Mouse (Mus musculus): ENCODE data around the gene Rab25. TPM values are rescaled to one million over a fixed set of nuclear protein-coding genes. Genes with fewer than 3 reads are reported as not detected.

Rab25 gene
- total RNA-seq, 1 experiment from 2014 or later = not detected

DNA sequence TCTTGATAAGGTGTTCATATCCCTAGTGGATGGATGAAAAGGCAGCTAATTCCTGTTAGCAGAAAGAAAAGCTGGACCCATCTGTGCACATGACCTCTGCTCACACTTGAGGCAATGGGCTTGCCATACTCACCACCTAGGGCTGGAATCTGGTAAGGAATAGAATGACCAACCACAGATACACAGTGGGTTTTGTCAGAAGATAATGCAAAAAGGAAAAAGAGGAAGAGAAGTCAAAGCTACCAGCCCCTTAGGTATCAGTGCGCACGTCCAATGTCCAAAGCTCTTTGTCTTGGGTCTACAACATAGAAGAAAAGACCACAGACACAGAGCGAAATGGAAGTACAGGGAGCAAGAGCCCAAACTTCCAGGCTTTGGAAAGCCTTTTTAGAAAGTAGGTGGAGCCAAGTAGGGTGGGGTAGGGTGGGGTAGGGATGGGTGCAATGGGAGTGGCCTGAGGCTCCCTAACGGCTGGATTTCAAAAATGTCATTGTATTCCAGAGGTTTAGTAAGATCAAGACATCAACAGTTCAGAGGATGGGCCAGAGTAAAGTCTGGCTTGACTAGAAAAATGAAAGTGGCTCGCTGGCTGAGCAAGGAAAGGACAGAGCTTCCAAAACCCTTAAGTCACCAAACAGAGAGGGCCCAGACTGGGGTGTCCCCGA lies 46.6 kb downstream of the Rab25 start:
- no peak for ATAC-seq (replicated peaks in 1 of 2; ENCODE audit: insufficient read depth in 1 of 2, low FRiP score in 2 of 2, low TSS enrichment in 1 of 2, low read depth in 1 of 2, poor library complexity in 2 of 2, severe bottlenecking in 2 of 2)

DNA sequence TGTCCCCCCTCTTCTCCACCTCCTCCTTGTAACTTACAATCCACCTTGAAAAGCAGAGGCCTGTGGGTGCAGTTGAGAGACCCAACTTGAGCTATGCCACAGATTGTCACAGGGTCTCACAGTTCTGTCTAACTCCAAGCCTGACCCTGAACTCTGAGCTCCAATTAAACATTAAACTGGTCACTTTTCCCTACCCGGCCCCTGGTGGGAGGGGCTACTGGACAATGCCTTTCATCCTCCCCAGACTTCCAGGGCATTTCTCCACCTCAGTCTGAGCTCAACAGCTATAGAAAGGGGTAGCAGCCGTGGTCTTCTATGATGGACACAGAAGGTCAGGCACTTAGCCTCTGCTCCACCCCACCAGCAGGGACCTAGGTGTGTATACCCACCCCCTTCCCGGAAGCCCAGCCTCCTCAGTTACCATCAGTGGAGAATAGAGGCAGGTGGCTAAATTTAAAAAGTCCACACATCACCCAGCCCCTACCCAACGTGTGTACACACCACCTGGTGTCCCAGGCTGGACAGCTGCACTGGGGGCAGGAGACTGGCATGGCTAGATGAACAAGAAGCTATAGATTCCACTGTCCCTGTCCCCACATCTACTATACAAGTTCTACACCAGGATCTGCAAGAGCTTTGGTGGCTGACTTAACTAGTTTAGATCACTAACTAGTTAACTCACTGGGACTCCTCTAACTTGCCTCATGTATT lies 47.3 kb downstream of the Rab25 start:
- no peak for ATAC-seq (replicated peaks in 1 of 2; ENCODE audit: insufficient read depth in 1 of 2, low FRiP score in 2 of 2, low TSS enrichment in 1 of 2, low read depth in 1 of 2, poor library complexity in 2 of 2, severe bottlenecking in 2 of 2)

DNA sequence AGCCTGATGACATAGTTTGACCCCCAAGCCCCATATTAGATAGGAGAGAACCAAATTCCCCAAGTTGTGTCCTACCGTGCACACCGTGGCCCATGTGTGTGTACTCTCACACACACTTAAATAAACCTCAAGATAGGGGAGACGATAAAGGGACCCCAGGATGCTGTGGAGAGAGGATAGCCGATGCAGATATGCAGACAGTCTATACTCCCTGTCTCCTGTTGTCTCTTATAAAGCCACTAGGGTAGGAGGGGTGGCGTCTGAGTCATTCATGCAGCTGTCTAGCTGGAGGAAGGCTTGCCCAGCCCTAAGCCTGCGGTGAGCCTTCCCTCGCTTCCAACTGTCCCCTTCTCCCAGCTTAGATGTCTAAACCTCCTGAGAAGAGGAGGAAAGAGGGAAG lies 48.0 kb downstream of the Rab25 start:
- ATAC-seq (replicated peaks in 1 of 2; ENCODE audit: insufficient read depth in 1 of 2, low FRiP score in 2 of 2, low TSS enrichment in 1 of 2, low read depth in 1 of 2, poor library complexity in 2 of 2, severe bottlenecking in 2 of 2) = no peak

- ATAC-seq (replicated peaks in 1 of 2; ENCODE audit: insufficient read depth in 1 of 2, low FRiP score in 2 of 2, low TSS enrichment in 1 of 2, low read depth in 1 of 2, poor library complexity in 2 of 2, severe bottlenecking in 2 of 2) = no peak
Observed at GRCm38 (mm10) chr3:88499580-88499979, 48.5 kb downstream of the Rab25 start.

DNA sequence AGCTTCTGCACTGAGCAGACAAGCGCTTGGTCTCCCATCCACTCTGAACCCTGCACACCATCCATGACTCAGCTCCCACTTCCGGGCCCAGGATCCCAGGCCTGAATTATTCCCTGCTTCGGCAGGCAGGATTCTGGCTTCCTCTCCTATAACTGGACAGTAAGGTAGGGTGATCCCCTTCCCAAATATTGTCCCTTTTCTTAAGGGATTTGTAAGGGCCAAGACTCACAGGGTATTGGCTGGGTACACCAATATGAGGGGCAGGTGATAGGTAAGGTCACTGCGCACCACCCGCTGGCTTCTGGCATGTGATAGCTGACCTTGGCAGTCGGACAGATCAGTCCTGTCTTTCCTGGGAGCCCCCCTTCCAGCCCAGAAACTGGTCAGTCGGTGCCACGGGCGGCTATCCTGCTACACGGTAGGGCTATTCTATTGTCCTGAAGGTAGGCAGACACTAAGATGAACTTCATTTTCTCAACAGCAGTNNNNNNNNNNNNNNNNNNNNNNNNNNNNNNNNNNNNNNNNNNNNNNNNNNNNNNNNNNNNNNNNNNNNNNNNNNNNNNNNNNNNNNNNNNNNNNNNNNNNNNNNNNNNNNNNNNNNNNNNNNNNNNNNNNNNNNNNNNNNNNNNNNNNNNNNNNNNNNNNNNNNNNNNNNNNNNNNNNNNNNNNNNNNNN lies 52.2 kb downstream of the Rab25 start:
- ATAC-seq (replicated peaks in 1 of 2; ENCODE audit: insufficient read depth in 1 of 2, low FRiP score in 2 of 2, low TSS enrichment in 1 of 2, low read depth in 1 of 2, poor library complexity in 2 of 2, severe bottlenecking in 2 of 2) = no peak

DNA sequence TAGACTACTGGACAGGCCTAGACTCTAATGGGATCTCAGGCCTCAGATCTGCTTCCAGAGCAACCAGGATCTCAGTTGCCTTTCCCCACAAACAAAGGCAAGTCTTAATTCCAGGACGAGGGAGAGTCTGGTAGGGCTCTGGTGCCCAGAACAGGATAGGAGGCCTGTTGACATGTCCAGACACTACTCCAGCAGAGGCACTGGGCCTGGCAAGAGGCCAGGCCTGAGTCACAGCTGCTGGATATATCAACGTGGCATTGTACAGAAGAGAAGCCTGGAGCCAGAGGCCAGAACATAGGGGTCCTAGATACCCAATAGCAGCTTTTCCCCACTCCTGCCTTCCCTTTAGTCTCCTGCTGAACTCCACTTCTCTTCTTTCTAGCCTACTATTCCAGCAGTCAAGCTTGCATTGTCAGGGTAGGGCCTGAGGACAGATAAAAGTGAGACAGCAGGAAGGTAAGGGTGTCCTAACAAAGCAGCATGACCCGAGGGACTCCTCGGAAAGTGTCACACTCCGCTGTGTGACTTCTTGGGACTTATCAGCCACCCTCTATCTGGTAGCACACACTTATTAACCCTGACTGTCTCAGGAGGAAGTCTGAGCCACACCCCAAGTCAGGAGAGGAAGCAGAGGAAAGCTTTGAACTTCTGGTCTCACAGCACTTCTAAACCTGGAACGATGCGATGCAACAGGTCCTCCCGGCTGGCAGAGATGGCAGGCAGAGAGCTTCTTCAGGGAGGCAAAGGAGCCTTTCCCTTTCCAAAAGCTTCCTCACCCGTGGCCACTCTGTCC lies 53.1 kb downstream of the Rab25 start:
- no peak for ATAC-seq (replicated peaks in 1 of 2; ENCODE audit: insufficient read depth in 1 of 2, low FRiP score in 2 of 2, low TSS enrichment in 1 of 2, low read depth in 1 of 2, poor library complexity in 2 of 2, severe bottlenecking in 2 of 2)

- ATAC-seq (replicated peaks in 1 of 2; ENCODE audit: insufficient read depth in 1 of 2, low FRiP score in 2 of 2, low TSS enrichment in 1 of 2, low read depth in 1 of 2, poor library complexity in 2 of 2, severe bottlenecking in 2 of 2) = no peak
Observed at GRCm38 (mm10) chr3:88493706-88494582, 54.2 kb downstream of the Rab25 start.

Other genes with a start within 250 kb of the Rab25 start
- gene Glmp, start 223.3 kb downstream of the Rab25 start, total RNA-seq (2017) = 10.3 and 28.6 TPM in 2 replicates
- 0.94 and 1.2 TPM in 2 replicates for gene Tmem79, start 212.2 kb downstream of the Rab25 start, total RNA-seq (2017)
- gene Smg5, start 212.0 kb downstream of the Rab25 start, total RNA-seq (2017) = 53.1 and 53.7 TPM in 2 replicates
- gene Paqr6, start 183.7 kb downstream of the Rab25 start, total RNA-seq (2017) = not detected in 2 replicates
- gene Bglap3, start 175.6 kb downstream of the Rab25 start, total RNA-seq (2017) = not detected in 2 replicates
- not detected in 2 replicates for gene Bglap2, start 169.6 kb downstream of the Rab25 start, total RNA-seq (2017)
- not detected in 2 replicates for gene Bglap, start 163.8 kb downstream of the Rab25 start, total RNA-seq (2017)
- 60.8 and 97.2 TPM in 2 replicates for gene Pmf1, start 138.0 kb downstream of the Rab25 start, total RNA-seq (2017)
- gene Slc25a44, start 123.2 kb downstream of the Rab25 start, total RNA-seq (2017) = 11.5 and 15.6 TPM in 2 replicates
- 4.3 and 18.6 TPM in 2 replicates for gene Sema4a, start 87.1 kb downstream of the Rab25 start, total RNA-seq (2017)
- gene Lmna, start 38.3 kb downstream of the Rab25 start, total RNA-seq (2017) = 7.1 and 21.5 TPM in 2 replicates
- gene Mex3a, start 15.9 kb downstream of the Rab25 start, total RNA-seq (2017) = 17.8 and 18.9 TPM in 2 replicates
- 51.2 and 54.4 TPM in 2 replicates for gene Lamtor2, start 4.8 kb upstream of the Rab25 start, total RNA-seq (2017)
- 30.4 and 49.8 TPM in 2 replicates for gene Ubqln4, start 5.5 kb upstream of the Rab25 start, total RNA-seq (2017)
- gene Ssr2, start 27.6 kb upstream of the Rab25 start, total RNA-seq (2017) = 106 and 110 TPM in 2 replicates
- gene Arhgef2, start 57.7 kb upstream of the Rab25 start, total RNA-seq (2017) = 118 and 149 TPM in 2 replicates
- gene Rxfp4, start 104.8 kb upstream of the Rab25 start, total RNA-seq (2017) = not detected in 2 replicates
- gene Khdc4, start 137.5 kb upstream of the Rab25 start, total RNA-seq (2017) = 60.0 and 90.2 TPM in 2 replicates
- 30.8 and 37.7 TPM in 2 replicates for gene Rit1, start 168.5 kb upstream of the Rab25 start, total RNA-seq (2017)
- gene Syt11, start 226.9 kb upstream of the Rab25 start, total RNA-seq (2017) = 4.0 and 4.1 TPM in 2 replicates